Mouse (Mus musculus): Measurements from ENCODE around the gene Rps6kb2. TPM values are rescaled to one million over a fixed set of nuclear protein-coding genes. Genes with fewer than 3 reads are reported as not detected.

The Rps6kb2 gene
- polyA plus RNA-seq, 1 experiment from 2014 or later = 42.4 TPM

DNA sequence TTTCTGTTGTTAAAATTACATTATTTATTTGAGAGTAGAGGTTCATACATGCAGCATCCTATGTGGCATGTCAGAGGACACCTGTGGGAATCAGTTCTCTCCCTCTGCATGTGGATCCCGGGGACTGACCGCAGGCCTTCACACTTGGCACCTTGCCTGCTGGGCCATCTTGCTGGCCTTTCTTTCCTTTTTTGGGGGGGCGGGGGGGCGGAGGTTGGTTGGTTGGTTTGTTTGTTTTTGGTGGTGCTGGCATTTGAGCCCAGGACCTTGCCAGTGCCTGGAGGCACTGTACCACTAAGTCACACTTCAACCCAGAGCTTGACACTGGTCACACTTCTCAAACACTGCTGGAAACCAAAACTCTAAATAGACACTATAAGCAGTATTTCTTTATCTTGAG lies 28.8 kb downstream of the Rps6kb2 start:
- Histone ChIP-seq H3K27me3 (ENCODE audit: insufficient read depth, low read length) (no peaks in the 10 kb centered on the region), H3K36me3 (ENCODE audit: insufficient read depth, low read length) (peaks cover 20% of the 10 kb centered on the region; the same call in 1 of the 2 replicates), H3K9me3 (replicated peaks; ENCODE audit: low read length) (no peaks in the 10 kb centered on the region), H3K4me2 (ENCODE audit: low read length) (no peak overlapping the region), H3K4me3 (replicated peaks; ENCODE audit: low read depth, low read length) (no peak overlapping the region), H3K4me1 (replicated peaks; ENCODE audit: insufficient read depth, low read length) (no peaks in the 10 kb centered on the region), H3K9ac (ENCODE audit: low read depth, low read length) (no peak overlapping the region), H3K27ac (no peak overlapping the region)
- ATAC-seq (replicated peaks; ENCODE audit: low FRiP score, low read depth) (no peak), DNase-seq (ENCODE audit: low spot score) (no peak)
- WGBS = 86% methylated on average over 4 of the region's 4 CpGs
- TF ChIP-seq CTCF (IDR thresholded peaks at IDR 0.05; ENCODE audit: low read depth) = no peak

DNA sequence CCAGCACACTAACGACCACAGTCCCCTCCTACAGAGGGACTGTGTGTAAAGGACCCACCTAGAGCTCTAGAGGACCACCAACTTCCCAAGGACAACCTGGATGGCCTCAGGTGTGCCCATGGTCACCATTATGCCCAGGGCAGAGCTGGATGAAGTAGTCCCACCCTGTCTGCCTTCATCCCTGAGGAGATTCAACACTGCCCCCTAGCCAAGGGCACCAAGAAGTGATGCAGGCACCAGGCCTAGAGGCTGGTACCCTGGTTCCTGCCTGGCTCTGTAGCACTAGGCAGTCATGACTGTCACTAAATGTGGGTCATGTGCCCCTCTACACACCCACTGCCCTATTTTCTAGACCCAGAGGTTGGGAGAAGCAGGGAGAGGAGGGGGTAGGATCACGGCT lies 31.4 kb downstream of the Rps6kb2 start:
- H3K4me2 ChIP-seq (ENCODE audit: low read length) = no peak overlapping the region
- DNase-seq (ENCODE audit: low spot score) (no peak), ATAC-seq (replicated peaks; ENCODE audit: low FRiP score, low read depth) (no peak)
- H3K27ac ChIP-seq = no peak overlapping the region
- TF ChIP-seq CTCF (IDR thresholded peaks at IDR 0.05; ENCODE audit: low read depth) = peak; percentile 31; the same call in 1 of the 2 replicates
- H3K4me3 ChIP-seq (replicated peaks; ENCODE audit: low read depth, low read length) = no peak overlapping the region
- H3K36me3 ChIP-seq (ENCODE audit: insufficient read depth, low read length) = peaks cover 25% of the 10 kb centered on the region
- H3K9me3 ChIP-seq (replicated peaks; ENCODE audit: low read length) = no peaks in the 10 kb centered on the region
- no peak overlapping the region for H3K9ac ChIP-seq (ENCODE audit: low read depth, low read length)
- H3K4me1 ChIP-seq (replicated peaks; ENCODE audit: insufficient read depth, low read length) = peaks cover 6% of the 10 kb centered on the region; the same call in 1 of the 2 replicates
- WGBS = 87% methylated on average over 2 of the region's 2 CpGs
- H3K27me3 ChIP-seq (ENCODE audit: insufficient read depth, low read length) = no peaks in the 10 kb centered on the region

DNA sequence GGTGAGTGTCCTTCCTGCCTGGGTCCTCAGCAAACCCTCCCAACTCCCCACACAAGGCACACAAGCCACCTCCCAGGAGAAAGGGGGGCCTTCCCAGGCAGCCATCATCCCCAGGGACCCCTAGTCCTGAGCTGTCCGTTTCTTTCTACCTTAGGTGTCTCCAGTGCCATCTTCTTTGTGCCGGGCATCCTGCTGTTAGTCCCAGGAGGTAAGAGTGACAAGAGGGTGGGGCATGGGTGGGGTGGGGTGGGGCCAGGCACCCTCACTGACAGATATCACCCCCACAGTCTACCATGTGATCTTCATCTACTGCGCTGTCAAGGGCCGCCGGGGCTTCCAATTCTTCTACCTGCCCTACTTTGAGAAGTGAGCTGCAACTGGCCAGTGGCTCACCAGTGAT lies 32.1 kb downstream of the Rps6kb2 start:
- Histone ChIP-seq H3K9ac (ENCODE audit: low read depth, low read length) (no peak overlapping the region), H3K4me2 (ENCODE audit: low read length) (no peak overlapping the region), H3K4me3 (replicated peaks; ENCODE audit: low read depth, low read length) (no peak overlapping the region), H3K27ac (no peak overlapping the region), H3K27me3 (ENCODE audit: insufficient read depth, low read length) (no peaks in the 10 kb centered on the region), H3K36me3 (ENCODE audit: insufficient read depth, low read length) (peaks cover 25% of the 10 kb centered on the region), H3K4me1 (replicated peaks; ENCODE audit: insufficient read depth, low read length) (peaks cover 13% of the 10 kb centered on the region; the same call in 1 of the 2 replicates), H3K9me3 (replicated peaks; ENCODE audit: low read length) (no peaks in the 10 kb centered on the region)
- no peak for TF ChIP-seq CTCF (IDR thresholded peaks at IDR 0.05; ENCODE audit: low read depth)
- DNase-seq (ENCODE audit: low spot score) (no peak), ATAC-seq (replicated peaks; ENCODE audit: low FRiP score, low read depth) (no peak)
- 89% methylated on average over 5 of the region's 5 CpGs for whole genome bisulfite sequencing

DNA sequence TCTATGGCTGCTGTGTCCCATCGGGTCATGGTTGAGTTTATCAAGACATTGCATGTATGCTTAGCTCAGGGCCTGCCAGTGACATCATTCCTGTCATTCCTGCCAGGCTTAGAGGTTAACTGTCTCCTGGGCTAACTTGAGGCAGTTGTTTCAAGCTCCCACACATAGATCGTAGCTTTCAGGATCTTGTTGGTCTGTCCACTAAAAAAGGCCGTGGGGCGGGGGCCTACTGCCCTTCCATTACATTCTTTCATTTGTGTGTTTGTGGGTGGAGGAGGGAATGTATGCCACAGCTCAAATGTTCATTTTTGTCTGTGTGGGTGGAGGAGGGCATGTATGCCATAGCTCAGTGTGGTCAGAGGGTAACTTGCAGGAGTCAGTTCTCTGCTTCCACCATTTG lies 33.0 kb downstream of the Rps6kb2 start:
- H3K4me2 ChIP-seq (ENCODE audit: low read length) = no peak overlapping the region
- H3K4me1 ChIP-seq (replicated peaks; ENCODE audit: insufficient read depth, low read length) = peaks cover 13% of the 10 kb centered on the region; the same call in 1 of the 2 replicates
- H3K36me3 ChIP-seq (ENCODE audit: insufficient read depth, low read length) = peaks cover 25% of the 10 kb centered on the region
- no peak overlapping the region for H3K4me3 ChIP-seq (replicated peaks; ENCODE audit: low read depth, low read length)
- no peak for ATAC-seq (replicated peaks; ENCODE audit: low FRiP score, low read depth)
- TF ChIP-seq CTCF (IDR thresholded peaks at IDR 0.05; ENCODE audit: low read depth) = no peak
- no peak for DNase-seq (ENCODE audit: low spot score)
- H3K9me3 ChIP-seq (replicated peaks; ENCODE audit: low read length) = no peaks in the 10 kb centered on the region
- H3K27ac ChIP-seq = no peak overlapping the region
- WGBS = 63% methylated on average over 4 of the region's 4 CpGs
- H3K9ac ChIP-seq (ENCODE audit: low read depth, low read length) = no peak overlapping the region
- no peaks in the 10 kb centered on the region for H3K27me3 ChIP-seq (ENCODE audit: insufficient read depth, low read length)

DNA sequence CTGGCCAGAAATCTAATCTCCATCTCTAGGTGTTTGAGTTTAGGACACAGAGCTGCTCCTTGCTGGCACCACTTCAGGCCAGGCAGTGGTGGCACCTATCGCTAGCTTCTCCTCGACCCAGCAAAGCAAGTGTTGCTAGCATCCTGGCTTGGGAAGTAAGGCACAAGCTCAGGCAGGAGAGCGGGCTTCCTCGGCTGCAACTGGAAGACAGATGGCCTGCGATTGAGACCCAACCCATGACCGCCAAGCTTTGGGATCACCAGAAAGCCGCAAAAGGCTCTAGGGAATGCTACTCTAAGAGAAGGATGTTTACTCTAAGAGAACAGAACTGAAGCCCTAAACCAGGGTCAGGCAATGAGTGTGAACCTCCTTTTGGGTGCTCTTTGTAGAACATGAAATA lies 33.7 kb downstream of the Rps6kb2 start:
- no peaks in the 10 kb centered on the region for H3K9me3 ChIP-seq (replicated peaks; ENCODE audit: low read length)
- H3K4me2 ChIP-seq (ENCODE audit: low read length) = no peak overlapping the region
- H3K9ac ChIP-seq (ENCODE audit: low read depth, low read length) = no peak overlapping the region
- DNase-seq (ENCODE audit: low spot score) (no peak), ATAC-seq (replicated peaks; ENCODE audit: low FRiP score, low read depth) (no peak)
- no peak overlapping the region for H3K4me3 ChIP-seq (replicated peaks; ENCODE audit: low read depth, low read length)
- TF ChIP-seq CTCF (IDR thresholded peaks at IDR 0.05; ENCODE audit: low read depth) = no peak
- H3K27me3 ChIP-seq (ENCODE audit: insufficient read depth, low read length) = no peaks in the 10 kb centered on the region
- 89% methylated on average over 7 of the region's 7 CpGs for WGBS
- no peak overlapping the region for H3K27ac ChIP-seq
- H3K4me1 ChIP-seq (replicated peaks; ENCODE audit: insufficient read depth, low read length) = peaks cover 13% of the 10 kb centered on the region; the same call in 1 of the 2 replicates
- peaks cover 25% of the 10 kb centered on the region for H3K36me3 ChIP-seq (ENCODE audit: insufficient read depth, low read length)

DNA sequence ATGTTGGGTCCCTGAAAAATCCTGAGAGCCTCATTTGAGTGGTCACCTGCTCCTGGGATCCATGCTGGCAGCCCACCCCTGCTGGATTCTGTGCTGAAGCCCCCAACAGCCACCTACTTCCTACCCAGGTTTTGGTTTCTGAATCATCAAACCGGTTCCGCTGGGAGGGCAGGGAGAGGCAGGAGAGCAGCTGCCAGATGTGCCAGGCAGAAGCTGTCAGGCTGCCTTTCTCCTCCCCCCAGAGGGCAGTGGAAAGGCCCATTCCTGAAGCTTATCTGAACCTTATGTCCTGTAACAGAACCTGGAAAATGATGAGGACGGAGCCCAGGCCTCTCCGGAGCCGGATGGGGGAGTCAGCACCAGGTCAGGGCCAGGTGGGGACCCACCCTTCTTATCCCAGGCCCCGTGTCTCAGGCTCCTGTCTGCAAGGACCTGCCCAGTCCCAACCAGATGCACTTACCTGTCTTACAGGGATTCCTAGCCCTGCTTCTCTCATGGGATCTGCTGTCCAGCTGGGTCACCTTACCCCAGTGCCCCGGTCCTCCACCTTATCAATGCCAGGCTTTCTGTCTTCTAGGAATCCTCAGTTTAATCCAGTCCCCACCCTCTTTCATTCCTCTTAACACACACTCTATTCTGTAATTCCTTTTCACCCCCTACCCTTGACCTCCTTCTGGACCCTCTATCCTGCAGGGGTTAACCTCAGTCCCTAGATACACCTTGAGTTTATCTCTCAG lies 36.2 kb downstream of the Rps6kb2 start:
- H3K4me2 ChIP-seq (ENCODE audit: low read length) = peak overlapping the region; percentile 84
- ATAC-seq (replicated peaks; ENCODE audit: low FRiP score, low read depth) = no peak
- H3K36me3 ChIP-seq (ENCODE audit: insufficient read depth, low read length) = peaks cover 20% of the 10 kb centered on the region
- no peak for TF ChIP-seq CTCF (IDR thresholded peaks at IDR 0.05; ENCODE audit: low read depth)
- 34% methylated on average over 7 of the region's 7 CpGs for whole genome bisulfite sequencing
- H3K9me3 ChIP-seq (replicated peaks; ENCODE audit: low read length) = no peaks in the 10 kb centered on the region
- no peaks in the 10 kb centered on the region for H3K27me3 ChIP-seq (ENCODE audit: insufficient read depth, low read length)
- H3K4me3 ChIP-seq (replicated peaks; ENCODE audit: low read depth, low read length) = peak overlapping the region; percentile 77
- H3K9ac ChIP-seq (ENCODE audit: low read depth, low read length) = peak overlapping the region; percentile 91
- peak; percentile 19 for DNase-seq (ENCODE audit: low spot score)
- peaks cover 13% of the 10 kb centered on the region; the same call in 1 of the 2 replicates for H3K4me1 ChIP-seq (replicated peaks; ENCODE audit: insufficient read depth, low read length)
- H3K27ac ChIP-seq = peak overlapping the region; percentile 66; the same call in 1 of the 2 replicates

Data from kidney, postnatal 0 days (tissue).